Mouse (Mus musculus) ES-Bruce4 (cell line): ENCODE measurements at regions not wholly inside any gene's neighbourhood (a gene's known extent, or its start where the extent isn't known, plus 50 kb on each side); places are given as distances from the start of the nearest gene placed in this dataset.

Source experiments
- H3K27ac ChIP-seq: 2 replicates; pipeline ENCODE4 v1.5.1; 2012; ENCODE audit warnings: low read length, inconsistent platforms; ENCODE audit not compliant: insufficient read depth
- H3K27me3 ChIP-seq: 2 replicates; pipeline ENCODE4 v1.6.1; 2012; ENCODE audit warnings: mild to moderate bottlenecking, low read length, inconsistent platforms; ENCODE audit not compliant: control insufficient read depth, poor library complexity, insufficient read depth, severe bottlenecking
- H3K36me3 ChIP-seq: 2 replicates; pipeline ENCODE4 v1.6.1; 2012; ENCODE audit warnings: inconsistent platforms, mild to moderate bottlenecking, low read length, moderate library complexity; ENCODE audit not compliant: control insufficient read depth, poor library complexity, insufficient read depth, severe bottlenecking
- H3K4me1 ChIP-seq: one replicate; pipeline ENCODE4 v1.8.1; 2011; ENCODE audit warnings: low read length; ENCODE audit not compliant: control insufficient read depth, insufficient read depth
- H3K4me3 ChIP-seq: 2 replicates; pipeline ENCODE4 v1.5.1; 2011; ENCODE audit warnings: low read depth, mild to moderate bottlenecking, low read length
- H3K9ac ChIP-seq: 2 replicates; pipeline ENCODE4 v1.6.1; 2012; ENCODE audit warnings: low read depth, mild to moderate bottlenecking, inconsistent platforms; ENCODE audit not compliant: poor library complexity, severe bottlenecking
- H3K9me3 ChIP-seq: replicated peaks from 2 replicates; pipeline ENCODE4 v1.6.1; 2012; ENCODE audit warnings: mild to moderate bottlenecking, low read length, inconsistent platforms; ENCODE audit not compliant: control insufficient read depth, poor library complexity, insufficient read depth, severe bottlenecking
- CTCF ChIP-seq: IDR thresholded peaks from one replicate; pipeline ENCODE4 v1.8.1; 2011; ENCODE audit warnings: low read depth, low read length
- EP300 ChIP-seq: IDR thresholded peaks from 2 replicates; pipeline ENCODE4 v1.6.1; 2011; ENCODE audit warnings: low read depth, low read length; ENCODE audit not compliant: insufficient read depth
- POLR2A ChIP-seq: IDR thresholded peaks from one replicate; pipeline ENCODE4 v1.8.1; 2011; ENCODE audit warnings: low read length; ENCODE audit not compliant: insufficient read depth

GRCm38 (mm10) chr6:101858895-101859294 lies 481.2 kb upstream of the Pdzrn3 start:
- Histone ChIP-seq H3K4me1 (no peaks in the 10 kb centered on the region), H3K27me3 (no peaks in the 10 kb centered on the region), H3K4me3 (no peak overlapping the region), H3K27ac (no peak overlapping the region), H3K9me3 (no peaks in the 10 kb centered on the region), H3K36me3 (no peaks in the 10 kb centered on the region), H3K9ac (no peak overlapping the region)
- TF ChIP-seq EP300 (no peak), CTCF (no peak), POLR2A (no peak)

GRCm38 (mm10) chr6:101840695-101841094 lies 463.0 kb upstream of the Pdzrn3 start:
- no peak overlapping the region for H3K4me3 ChIP-seq
- H3K27me3 ChIP-seq: no peaks in the 10 kb centered on the region
- TF ChIP-seq POLR2A (no peak), CTCF (no peak), EP300 (no peak)
- peaks cover 10% of the 10 kb centered on the region; the same call in 1 of the 2 replicates for H3K9me3 ChIP-seq
- no peak overlapping the region for H3K9ac ChIP-seq
- H3K36me3 ChIP-seq: no peaks in the 10 kb centered on the region
- H3K27ac ChIP-seq: no peak overlapping the region
- no peaks in the 10 kb centered on the region for H3K4me1 ChIP-seq

GRCm38 (mm10) chr6:101837563-101837962 lies 459.9 kb upstream of the Pdzrn3 start:
- Histone ChIP-seq H3K9ac (no peak overlapping the region), H3K36me3 (no peaks in the 10 kb centered on the region), H3K27me3 (no peaks in the 10 kb centered on the region), H3K4me3 (no peak overlapping the region), H3K4me1 (no peaks in the 10 kb centered on the region), H3K27ac (no peak overlapping the region), H3K9me3 (peaks cover 10% of the 10 kb centered on the region; the same call in 1 of the 2 replicates)
- TF ChIP-seq POLR2A: no peak
- TF ChIP-seq EP300: no peak
- TF ChIP-seq CTCF: no peak

GRCm38 (mm10) chr6:101793986-101794385 lies 416.3 kb upstream of the Pdzrn3 start:
- TF ChIP-seq POLR2A: no peak
- no peak for TF ChIP-seq CTCF
- no peak overlapping the region for H3K9ac ChIP-seq
- H3K27ac ChIP-seq: no peak overlapping the region
- no peaks in the 10 kb centered on the region for H3K4me1 ChIP-seq
- H3K4me3 ChIP-seq: no peak overlapping the region
- H3K36me3 ChIP-seq: no peaks in the 10 kb centered on the region
- H3K9me3 ChIP-seq: no peaks in the 10 kb centered on the region
- H3K27me3 ChIP-seq: no peaks in the 10 kb centered on the region

- H3K27ac ChIP-seq: no peak overlapping the region
- no peak overlapping the region for H3K4me3 ChIP-seq
- TF ChIP-seq EP300: no peak
- no peak for TF ChIP-seq POLR2A
- TF ChIP-seq CTCF: no peak
- no peak overlapping the region for H3K9ac ChIP-seq
- no peaks in the 10 kb centered on the region for H3K27me3 ChIP-seq
- no peaks in the 10 kb centered on the region for H3K9me3 ChIP-seq
- no peaks in the 10 kb centered on the region for H3K36me3 ChIP-seq
- H3K4me1 ChIP-seq: no peaks in the 10 kb centered on the region
These were observed 400.2 kb upstream of the Pdzrn3 start for GRCm38 (mm10) chr6:101777864-101778263.

GRCm38 (mm10) chr6:101773151-101773550 lies 395.5 kb upstream of the Pdzrn3 start:
- TF ChIP-seq CTCF (no peak), POLR2A (no peak), EP300 (no peak)

More at GRCm38 (mm10) chr6:101773151-101773550, 395.5 kb upstream of the Pdzrn3 start:
- H3K36me3 ChIP-seq: no peaks in the 10 kb centered on the region
- no peaks in the 10 kb centered on the region for H3K4me1 ChIP-seq
- H3K9me3 ChIP-seq: no peaks in the 10 kb centered on the region
- H3K27me3 ChIP-seq: no peaks in the 10 kb centered on the region
- no peak overlapping the region for H3K27ac ChIP-seq
- H3K4me3 ChIP-seq: no peak overlapping the region
- H3K9ac ChIP-seq: no peak overlapping the region
